Mouse (Mus musculus) spleen, adult 2 months (tissue): ENCODE results near the gene Neu1.
"Not testable (repeated sequence)": the region's sequence is repeated elsewhere in the genome, so short reads cannot be mapped to it uniquely, and the experiment has no call there.

Experiments
- CTCF ChIP-seq: fragments of 200-500 bp; IDR thresholded peaks from 2 replicates; pipeline ENCODE4 v1.5.1; 2011; ENCODE audit warnings: mild to moderate bottlenecking, inconsistent platforms; ENCODE audit not compliant: insufficient read depth, insufficient read length, insufficient replicate concordance; ENCODE audit errors: extremely low read depth
- POLR2A ChIP-seq: fragments of 200-500 bp; IDR thresholded peaks from 2 replicates; pipeline ENCODE4 v1.6.1; 2011; ENCODE audit warnings: low read depth, low read length, inconsistent platforms

DNA sequence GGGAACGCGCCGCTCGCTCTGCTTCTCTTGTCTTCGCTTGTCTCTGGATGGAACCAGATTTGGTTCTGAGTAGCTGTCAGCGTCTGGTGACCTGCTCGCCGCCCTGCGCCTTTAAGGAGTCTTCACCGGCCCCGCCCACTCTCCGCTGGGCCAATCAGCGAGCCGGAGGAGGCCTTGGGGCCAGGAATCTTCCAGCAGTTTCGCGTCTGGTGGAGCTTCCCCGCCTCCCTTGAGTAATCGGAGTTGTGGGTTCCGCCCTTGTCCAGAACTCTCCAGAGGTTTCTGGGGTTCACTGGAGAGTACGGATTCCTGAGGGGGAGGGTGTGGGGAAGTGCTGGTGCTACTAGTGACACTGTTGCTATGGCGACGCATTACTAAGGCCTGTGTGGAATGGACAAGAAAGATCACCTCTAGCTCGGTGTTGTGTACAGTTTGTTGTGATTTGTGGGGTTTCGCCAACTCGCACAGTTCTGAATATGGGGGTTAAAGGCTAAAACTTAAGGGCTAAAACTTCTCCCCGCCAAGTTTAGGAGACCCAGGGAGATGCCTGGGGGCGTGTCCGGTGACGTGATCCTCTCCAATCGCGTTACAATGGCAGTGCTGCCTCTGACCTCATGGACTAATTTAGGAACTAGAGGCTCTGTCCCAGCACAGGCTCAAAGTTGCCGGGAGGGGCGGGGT lies 41.2 kb downstream of the Neu1 start, which contains the start of the genes Hspa1a and Hspa1l:
- TF ChIP-seq CTCF, POLR2A: not testable (repeated sequence)
